Mouse (Mus musculus) embryonic facial prominence, embryonic 13.5 days (tissue): ENCODE data around the gene Elf2. TPM values are rescaled to one million over a fixed set of nuclear protein-coding genes. Genes with fewer than 3 reads are reported as not detected.

Source experiments
- ATAC-seq: fragments of 200-750 bp; cut with Nextera tagmentation; 2 replicates; pipeline ENCODE4 v1.8.0; 2017; ENCODE audit warnings: low read depth; ENCODE audit not compliant: insufficient number of reproducible peaks, insufficient read depth, low FRiP score, low TSS enrichment
- H3K27ac ChIP-seq: fragments of 300-500 bp; sonication (generic); 2 replicates; pipeline ENCODE4 v1.5.1; 2015; ENCODE audit warnings: moderate library complexity, mild to moderate bottlenecking, inconsistent platforms
- H3K27me3 ChIP-seq: fragments of 300-500 bp; sonication (generic); 2 replicates; pipeline ENCODE4 v1.6.1; 2015; ENCODE audit warnings: mild to moderate bottlenecking, inconsistent platforms
- H3K36me3 ChIP-seq: fragments of 300-500 bp; sonication (generic); 2 replicates; pipeline ENCODE4 v1.6.1; 2015; ENCODE audit warnings: mild to moderate bottlenecking, inconsistent platforms
- H3K4me1 ChIP-seq: fragments of 300-500 bp; sonication (generic); 2 replicates; pipeline ENCODE4 v1.6.1; 2015; ENCODE audit warnings: inconsistent platforms
- H3K4me2 ChIP-seq: fragments of 300-500 bp; sonication (generic); 2 replicates; pipeline ENCODE4 v1.6.1; 2015; ENCODE audit warnings: moderate library complexity, mild to moderate bottlenecking, inconsistent platforms
- H3K4me3 ChIP-seq: fragments of 300-500 bp; sonication (generic); 2 replicates; pipeline ENCODE4 v1.5.1; 2015; ENCODE audit warnings: mild to moderate bottlenecking, inconsistent platforms
- H3K9ac ChIP-seq: fragments of 300-500 bp; sonication (generic); 2 replicates; pipeline ENCODE4 v1.6.1; 2015; ENCODE audit warnings: mild to moderate bottlenecking, inconsistent platforms
- H3K9me3 ChIP-seq: fragments of 300-500 bp; sonication (generic); 2 replicates; pipeline ENCODE4 v1.6.1; 2016; ENCODE audit warnings: inconsistent platforms
- WGBS: fragments of 180-500 bp; shearing (Covaris S2); methylation state at CpG from one replicate; pipeline ENCODE4 v1.1.7; 2015; ENCODE audit warnings: mixed read lengths; 5-methylcytosine and 5-hydroxymethylcytosine counted together
- microRNA-seq: library from miRNA; unstranded; fragments of <30 nt; microRNA quantifications from one replicate; pipeline ENCODE4, GENCODE M21; 2016
- polyA plus RNA-seq: library from polyadenylated mRNA; unstranded; fragments of >200 nt; fragmentation: Nextera tagmentation; extraction: Ambion mirVana; gene quantifications from 2 replicates; pipeline ENCODE4 v1.2.1, GENCODE M21; 2015

Gene Elf2
- polyA plus RNA-seq, 1 experiment from 2014 or later: 64.5 TPM

GRCm38 (mm10) chr3:51203906-51204305, 136.6 kb downstream of the Elf2 start:
- H3K27me3 ChIP-seq: no peaks in the 10 kb centered on the region
- WGBS: 90% methylated on average over 6 of the region's 6 CpGs

More at GRCm38 (mm10) chr3:51203906-51204305, 136.6 kb downstream of the Elf2 start:
- no peaks in the 10 kb centered on the region for H3K4me1 ChIP-seq
- no peak overlapping the region for H3K27ac ChIP-seq
- H3K4me2 ChIP-seq: no peak overlapping the region
- no peak for ATAC-seq
- no peaks in the 10 kb centered on the region for H3K36me3 ChIP-seq
- H3K9ac ChIP-seq: no peak overlapping the region
- H3K9me3 ChIP-seq: no peaks in the 10 kb centered on the region
- H3K4me3 ChIP-seq: no peak overlapping the region

Small RNA genes lying within 50 kb of the gene (microRNA-seq; reads per million reads assigned to microRNA genes)
- not detected for gene Gm24282

Other genes with a start within 250 kb of the Elf2 start
- 9.6 and 9.9 TPM in 2 replicates for gene Noct, start 116.2 kb downstream of the Elf2 start, polyA plus RNA-seq
- 5.2 and 7.0 TPM in 2 replicates for gene Mgarp, start 56.1 kb upstream of the Elf2 start, polyA plus RNA-seq
- 766 and 796 TPM in 2 replicates for gene Ndufc1, start 68.3 kb upstream of the Elf2 start, polyA plus RNA-seq
- 52.5 and 61.9 TPM in 2 replicates for gene Naa15, start 74.5 kb upstream of the Elf2 start, polyA plus RNA-seq
- gene Rab33b, start 143.3 kb upstream of the Elf2 start, polyA plus RNA-seq: 26.7 and 27.3 TPM in 2 replicates
- 3.7 and 3.9 TPM in 2 replicates for gene Setd7, start 220.2 kb upstream of the Elf2 start, polyA plus RNA-seq